Mouse (Mus musculus) midbrain, embryonic 12.5 days (tissue): Measurements from ENCODE around the gene D630036H23Rik. TPM values are rescaled to one million over a fixed set of nuclear protein-coding genes. Genes with fewer than 3 reads are reported as not detected.

Source experiments
- ATAC-seq: fragments of 200-750 bp; cut with Nextera tagmentation; 2 replicates; pipeline ENCODE4 v1.8.0; 2017; ENCODE audit warnings: low read depth, moderate TSS enrichment, moderate library complexity; ENCODE audit not compliant: low FRiP score
- H3K27ac ChIP-seq: fragments of 300-500 bp; sonication (generic); replicated peaks from 2 replicates; pipeline ENCODE4 v1.5.1; 2016; ENCODE audit warnings: mild to moderate bottlenecking
- H3K27me3 ChIP-seq: fragments of 300-500 bp; sonication (generic); 2 replicates; pipeline ENCODE4 v1.6.1; 2016; ENCODE audit warnings: mild to moderate bottlenecking
- H3K36me3 ChIP-seq: fragments of 300-500 bp; sonication (generic); 2 replicates; pipeline ENCODE4 v1.6.1; 2016
- H3K4me1 ChIP-seq: fragments of 300-500 bp; sonication (generic); 2 replicates; pipeline ENCODE4 v1.6.1; 2016
- H3K4me2 ChIP-seq: fragments of 300-500 bp; sonication (generic); replicated peaks from 2 replicates; pipeline ENCODE4 v1.6.1; 2016; ENCODE audit warnings: mild to moderate bottlenecking, moderate library complexity
- H3K4me3 ChIP-seq: fragments of 300-500 bp; sonication (generic); 2 replicates; pipeline ENCODE4 v1.5.1; 2016; ENCODE audit warnings: mild to moderate bottlenecking
- H3K9ac ChIP-seq: fragments of 300-500 bp; sonication (generic); replicated peaks from 2 replicates; pipeline ENCODE4 v1.6.1; 2016; ENCODE audit warnings: mild to moderate bottlenecking, moderate library complexity
- H3K9me3 ChIP-seq: fragments of 300-500 bp; sonication (generic); 2 replicates; pipeline ENCODE4 v1.6.1; 2016; ENCODE audit warnings: mild to moderate bottlenecking
- WGBS: fragments of 180-500 bp; shearing (Covaris S2); methylation state at CpG from one replicate; pipeline ENCODE4 v1.1.7; 2016; 5-methylcytosine and 5-hydroxymethylcytosine counted together
- polyA plus RNA-seq: library from polyadenylated mRNA; unstranded; fragments of >200 nt; fragmentation: Nextera tagmentation; extraction: Ambion mirVana; gene quantifications from 2 replicates; pipeline ENCODE4 v1.2.1, GENCODE M21; 2016

The D630036H23Rik gene
- polyA plus RNA-seq, 1 experiment from 2014 or later, result 1.1 TPM

DNA sequence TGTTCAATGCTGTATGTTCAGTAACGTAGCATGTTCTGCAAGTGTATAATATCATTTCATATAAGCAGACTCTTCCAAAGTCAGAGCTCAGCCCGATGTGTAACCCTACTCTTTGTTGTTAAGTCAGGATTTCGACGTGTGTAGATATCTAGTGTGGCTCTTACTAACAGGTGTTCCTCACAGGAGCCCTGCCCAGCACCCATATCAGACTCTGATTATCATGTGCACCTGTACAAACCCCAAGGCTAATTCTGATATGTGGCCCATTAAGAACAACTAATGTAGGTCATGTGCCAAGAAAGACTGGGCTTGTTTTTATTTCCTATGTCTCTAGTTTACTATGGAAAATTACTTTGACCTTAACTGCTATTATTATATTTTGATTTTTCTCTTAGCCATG lies 18.0 kb downstream of the D630036H23Rik start:
- ATAC-seq, result no peak
- no peaks in the 10 kb centered on the region for H3K9me3 ChIP-seq
- WGBS, result 94% methylated on average over 4 of the region's 4 CpGs
- H3K36me3 ChIP-seq, result no peaks in the 10 kb centered on the region
- H3K4me3 ChIP-seq, result no peak overlapping the region
- H3K27me3 ChIP-seq, result no peaks in the 10 kb centered on the region
- H3K4me2 ChIP-seq, result no peak overlapping the region
- H3K4me1 ChIP-seq, result no peaks in the 10 kb centered on the region
- H3K27ac ChIP-seq, result no peak overlapping the region
- no peak overlapping the region for H3K9ac ChIP-seq

DNA sequence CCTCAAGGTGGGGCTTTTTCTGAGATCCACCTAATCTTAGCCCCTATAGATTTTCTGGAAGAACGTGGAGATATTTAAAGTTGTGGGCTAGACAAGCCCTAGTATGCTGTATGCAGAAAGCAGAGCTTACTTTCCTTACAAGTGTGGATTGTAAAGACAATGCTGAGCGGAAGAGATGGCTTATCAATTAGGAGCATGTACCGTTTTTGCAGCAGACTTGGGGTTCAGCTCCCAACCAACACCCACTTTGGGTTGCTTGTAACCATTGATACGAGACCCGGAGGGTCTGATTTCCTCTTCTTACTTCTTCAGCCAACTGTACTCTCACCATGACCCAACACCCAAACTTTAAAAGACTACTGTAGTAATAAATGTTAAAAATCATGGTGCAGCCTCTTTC lies 21.3 kb downstream of the D630036H23Rik start:
- H3K27me3 ChIP-seq, result no peaks in the 10 kb centered on the region
- no peak overlapping the region for H3K4me2 ChIP-seq
- no peaks in the 10 kb centered on the region for H3K4me1 ChIP-seq
- ATAC-seq, result no peak
- H3K36me3 ChIP-seq, result no peaks in the 10 kb centered on the region
- no peak overlapping the region for H3K9ac ChIP-seq
- no peak overlapping the region for H3K27ac ChIP-seq
- H3K9me3 ChIP-seq, result no peaks in the 10 kb centered on the region
- no peak overlapping the region for H3K4me3 ChIP-seq
- 93% methylated on average over 5 of the region's 5 CpGs for WGBS

DNA sequence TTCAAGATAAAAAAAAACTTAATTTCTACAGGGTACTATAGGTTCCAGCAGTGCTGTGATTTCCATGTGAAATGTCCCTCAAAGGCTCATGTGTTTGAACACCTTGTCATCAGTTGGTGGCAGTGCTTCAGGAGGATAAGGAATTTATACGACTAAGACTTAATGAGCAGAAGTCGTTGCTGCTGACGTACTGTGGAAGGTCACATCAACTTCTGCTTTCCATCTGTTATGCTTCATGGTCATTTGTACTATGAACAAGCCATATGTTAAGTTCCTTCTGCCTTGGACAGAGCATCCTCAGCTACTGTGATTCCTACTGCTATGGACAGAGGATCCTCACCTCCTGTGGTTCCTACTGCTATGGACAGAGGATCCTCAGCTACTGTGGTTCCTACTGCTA lies 21.9 kb downstream of the D630036H23Rik start:
- no peak for ATAC-seq
- 91% methylated on average over 3 of the region's 3 CpGs for WGBS
- Histone ChIP-seq H3K4me1 (no peaks in the 10 kb centered on the region), H3K4me3 (no peak overlapping the region), H3K9ac (no peak overlapping the region), H3K4me2 (no peak overlapping the region), H3K27ac (no peak overlapping the region), H3K36me3 (no peaks in the 10 kb centered on the region), H3K9me3 (no peaks in the 10 kb centered on the region), H3K27me3 (no peaks in the 10 kb centered on the region)

DNA sequence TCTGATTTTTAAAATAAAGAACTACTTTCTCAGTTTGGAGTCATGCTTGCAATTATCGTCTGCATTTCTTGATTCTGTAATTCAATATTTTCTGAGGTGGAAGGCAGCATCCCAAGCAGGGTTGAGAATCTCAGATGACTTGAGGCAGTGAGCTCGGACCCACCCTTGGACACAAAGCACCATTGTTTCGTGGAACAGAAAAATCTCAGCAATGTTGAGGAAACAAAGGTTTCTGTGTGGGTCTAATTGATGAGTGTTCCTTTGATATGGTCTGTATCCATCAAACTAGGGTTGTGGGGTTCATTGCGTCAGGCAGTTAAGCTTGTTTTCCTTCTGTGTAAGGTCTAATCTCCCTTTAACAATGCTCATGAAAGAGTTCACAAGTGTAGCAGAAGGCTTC lies 37.9 kb downstream of the D630036H23Rik start:
- Histone ChIP-seq H3K36me3 (no peaks in the 10 kb centered on the region), H3K4me1 (no peaks in the 10 kb centered on the region), H3K4me3 (no peak overlapping the region), H3K27ac (no peak overlapping the region), H3K9me3 (no peaks in the 10 kb centered on the region), H3K9ac (no peak overlapping the region), H3K4me2 (no peak overlapping the region), H3K27me3 (no peaks in the 10 kb centered on the region)
- ATAC-seq, result no peak
- 69% methylated on average over 4 of the region's 4 CpGs for WGBS

DNA sequence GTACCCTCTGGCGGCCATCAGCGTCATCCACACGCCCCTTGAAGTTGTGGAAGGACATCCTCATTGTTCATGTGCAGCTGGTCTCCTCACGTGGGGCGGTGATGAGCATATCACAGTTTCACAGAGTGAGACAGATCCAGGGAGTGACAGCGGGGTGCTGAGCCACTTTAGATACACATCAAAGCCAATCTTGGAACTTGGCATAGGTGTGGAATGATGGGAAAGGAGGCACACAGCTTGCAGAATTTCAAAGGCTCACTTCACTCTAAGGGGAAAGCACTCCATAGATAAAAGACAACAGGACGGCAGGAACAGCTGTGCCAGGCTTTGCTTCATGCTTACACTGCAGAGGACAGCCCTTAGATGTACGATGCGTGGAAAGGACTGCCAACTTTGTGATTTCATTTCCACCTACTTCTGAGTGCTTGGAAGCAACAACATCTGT lies 48.1 kb downstream of the D630036H23Rik start:
- Histone ChIP-seq H3K27me3 (no peaks in the 10 kb centered on the region), H3K27ac (no peak overlapping the region), H3K9me3 (no peaks in the 10 kb centered on the region), H3K9ac (no peak overlapping the region), H3K36me3 (no peaks in the 10 kb centered on the region), H3K4me1 (no peaks in the 10 kb centered on the region), H3K4me3 (no peak overlapping the region), H3K4me2 (no peak overlapping the region)
- ATAC-seq, result no peak
- WGBS, result 85% methylated on average over 9 of the region's 9 CpGs

DNA sequence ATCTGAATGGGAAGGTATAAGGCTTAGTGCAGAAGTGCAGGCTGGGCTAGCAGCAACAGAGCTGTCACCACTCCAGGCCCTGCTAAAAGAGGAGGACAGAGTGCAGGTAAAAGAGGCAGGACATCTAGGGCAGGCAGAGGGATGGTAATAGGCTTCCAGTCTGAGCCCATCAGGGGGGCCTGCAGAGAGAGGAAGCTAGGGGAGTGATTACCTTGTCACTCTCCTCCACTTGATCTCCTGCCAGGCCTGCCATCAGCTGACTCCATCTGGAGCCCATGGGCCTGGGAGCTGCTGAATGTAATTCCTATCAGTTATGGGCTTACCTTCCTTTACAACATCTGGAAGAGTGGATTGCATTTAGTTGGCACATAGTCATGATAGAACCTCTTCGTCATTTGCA lies 49.3 kb downstream of the D630036H23Rik start:
- Histone ChIP-seq H3K27ac (no peak overlapping the region), H3K4me1 (no peaks in the 10 kb centered on the region), H3K4me2 (no peak overlapping the region), H3K36me3 (no peaks in the 10 kb centered on the region), H3K9ac (no peak overlapping the region), H3K4me3 (no peak overlapping the region), H3K27me3 (no peaks in the 10 kb centered on the region), H3K9me3 (no peaks in the 10 kb centered on the region)
- 93% methylated on average over 1 of the region's 1 CpGs for WGBS
- ATAC-seq, result no peak

Other genes with a start within 250 kb of the D630036H23Rik start
- gene Ankmy2, start 225.1 kb downstream of the D630036H23Rik start, polyA plus RNA-seq, result 33.2 and 33.8 TPM in 2 replicates
- 292 and 313 TPM in 2 replicates for gene Bzw2, start 224.1 kb downstream of the D630036H23Rik start, polyA plus RNA-seq
- gene Lrrc72, start 128.8 kb downstream of the D630036H23Rik start, polyA plus RNA-seq, result not detected in 2 replicates
- gene Sostdc1, start 68.0 kb downstream of the D630036H23Rik start, polyA plus RNA-seq, result 2.7 and 4.9 TPM in 2 replicates
- gene Ispd, start 731 bp downstream of the D630036H23Rik start, polyA plus RNA-seq, result 12.8 and 12.9 TPM in 2 replicates